Mouse (Mus musculus) hematopoietic multipotent progenitor cell, adult 10-12 weeks (in vitro differentiated cells): Measurements from ENCODE around the gene Mup17. TPM values are rescaled to one million over a fixed set of nuclear protein-coding genes. Genes with fewer than 3 reads are reported as not detected.

Experiments used
- polyA plus RNA-seq: library from polyadenylated mRNA; stranded (reverse); fragments of >175 nt; gene quantifications from 2 replicates; pipeline ENCODE4 v1.2.3, GENCODE M21; 2012; ENCODE audit warnings: low replicate concordance

Mup17 gene
- not detected in 2 replicates for polyA plus RNA-seq

GRCm38 (mm10) chr4:61595771-61596170, at the start of gene Mup17:
Gene Mup17, minus strand, starts transcription at chr4:61595871.

Other genes with a start within 250 kb of the Mup17 start
- gene Mup15, start 156.1 kb downstream of the Mup17 start, polyA plus RNA-seq: not detected in 2 replicates
- gene Mup16, start 76.3 kb downstream of the Mup17 start, polyA plus RNA-seq: not detected in 2 replicates
- not detected in 2 replicates for gene Mup18, start 78.3 kb upstream of the Mup17 start, polyA plus RNA-seq
- not detected in 2 replicates for gene Mup19, start 186.4 kb upstream of the Mup17 start, polyA plus RNA-seq
- gene Mup5, start 239.4 kb upstream of the Mup17 start, polyA plus RNA-seq: not detected in 2 replicates